Mouse (Mus musculus) spleen, postnatal 10 days (tissue): ENCODE results near the gene Fgfr2.

Source experiments
- DNase-seq, 2 experiments: peaks; one replicate each; pipeline ENCODE4 v3.0.0; 2021 to 2022; ENCODE audit warnings: low spot score in 2 of 2

The Fgfr2 gene

GRCm38 (mm10) chr7:130367222-130368035 is 2755.7 kb downstream of the Fgfr2 start:
- no peak for DNase-seq

GRCm38 (mm10) chr7:130365711-130366110 is 2757.4 kb downstream of the Fgfr2 start:
- no peak for DNase-seq

GRCm38 (mm10) chr7:130340412-130341152 is 2782.6 kb downstream of the Fgfr2 start:
- no peak for DNase-seq

- DNase-seq, result no peak
Observed at GRCm38 (mm10) chr7:130337601-130338000, 2785.5 kb downstream of the Fgfr2 start.

GRCm38 (mm10) chr7:130335440-130336051 is 2787.6 kb downstream of the Fgfr2 start:
- peak in 1 of 2 experiments; percentile 6 for DNase-seq

- no peak for DNase-seq
Observed at GRCm38 (mm10) chr7:130332515-130333220, 2790.5 kb downstream of the Fgfr2 start.

- DNase-seq, result no peak
Observed at GRCm38 (mm10) chr7:130327603-130328365, 2795.4 kb downstream of the Fgfr2 start.

GRCm38 (mm10) chr7:130325983-130326433 is 2797.1 kb downstream of the Fgfr2 start:
- DNase-seq, result peak in 1 of 2 experiments; percentile 30

GRCm38 (mm10) chr7:130324716-130325401 is 2798.3 kb downstream of the Fgfr2 start:
- DNase-seq, result no peak

- no peak for DNase-seq
Observed at GRCm38 (mm10) chr7:130323766-130324165, 2799.4 kb downstream of the Fgfr2 start.

GRCm38 (mm10) chr7:130319799-130320556 is 2803.2 kb downstream of the Fgfr2 start:
- DNase-seq, result peak in 1 of 2 experiments; percentile 39

- no peak for DNase-seq
Observed at GRCm38 (mm10) chr7:130316294-130316693, 2806.9 kb downstream of the Fgfr2 start.

- no peak for DNase-seq
Observed at GRCm38 (mm10) chr7:130315221-130315620, 2807.9 kb downstream of the Fgfr2 start.

- no peak for DNase-seq
Observed at GRCm38 (mm10) chr7:130314658-130315057, 2808.5 kb downstream of the Fgfr2 start.

GRCm38 (mm10) chr7:130311362-130311761 is 2811.8 kb downstream of the Fgfr2 start:
- DNase-seq, result no peak

GRCm38 (mm10) chr7:130309180-130309579 is 2814.0 kb downstream of the Fgfr2 start:
- DNase-seq, result no peak

GRCm38 (mm10) chr7:130307036-130307435 is 2816.1 kb downstream of the Fgfr2 start:
- no peak for DNase-seq

GRCm38 (mm10) chr7:130304642-130305041 is 2818.5 kb downstream of the Fgfr2 start:
- no peak for DNase-seq

GRCm38 (mm10) chr7:130303464-130303863 is 2819.7 kb downstream of the Fgfr2 start:
- no peak for DNase-seq

- DNase-seq, result no peak
Observed at GRCm38 (mm10) chr7:130300606-130301005, 2822.5 kb downstream of the Fgfr2 start.
